Mouse (Mus musculus): ENCODE results near the gene AW209491.

Gene AW209491

GRCm38 (mm10) chr13:14629726-14630641, at the start of gene AW209491:
TSS of gene AW209491 (plus strand) at chr13:14630154.
- peak; percentile 89 to 92 for DNase-seq (ENCODE audit: low spot score in 2 of 2)

GRCm38 (mm10) chr13:14580392-14580791, 49.6 kb upstream of the AW209491 start:
- DNase-seq (ENCODE audit: low spot score in 2 of 2), result no peak

DNA sequence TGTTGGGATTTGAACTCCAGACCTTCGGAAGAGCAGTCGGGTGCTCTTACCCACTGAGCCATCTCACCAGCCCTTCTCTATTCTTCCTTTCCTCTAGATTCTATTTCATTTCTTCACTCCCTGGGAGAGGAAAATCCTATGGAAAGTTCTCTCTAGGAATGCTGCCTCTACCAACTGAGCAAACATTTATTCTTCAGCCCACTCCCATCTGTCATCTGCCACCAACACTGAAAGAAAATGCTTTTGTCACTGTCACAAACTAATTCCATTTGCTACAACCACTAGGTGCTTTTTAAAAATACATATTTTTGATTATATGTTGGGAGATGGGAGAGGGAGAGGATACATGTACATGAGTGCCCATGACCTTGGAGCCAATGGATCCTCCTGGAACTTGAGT, 27.2 kb upstream of the AW209491 start:
- no peak for DNase-seq (ENCODE audit: low spot score in 2 of 2)

GRCm38 (mm10) chr13:14607616-14608015, 22.3 kb upstream of the AW209491 start:
- no peak for DNase-seq (ENCODE audit: low spot score in 2 of 2)

- DNase-seq (ENCODE audit: low spot score in 2 of 2), result no peak
These were observed 17.5 kb upstream of the AW209491 start for GRCm38 (mm10) chr13:14612463-14612862.

DNA sequence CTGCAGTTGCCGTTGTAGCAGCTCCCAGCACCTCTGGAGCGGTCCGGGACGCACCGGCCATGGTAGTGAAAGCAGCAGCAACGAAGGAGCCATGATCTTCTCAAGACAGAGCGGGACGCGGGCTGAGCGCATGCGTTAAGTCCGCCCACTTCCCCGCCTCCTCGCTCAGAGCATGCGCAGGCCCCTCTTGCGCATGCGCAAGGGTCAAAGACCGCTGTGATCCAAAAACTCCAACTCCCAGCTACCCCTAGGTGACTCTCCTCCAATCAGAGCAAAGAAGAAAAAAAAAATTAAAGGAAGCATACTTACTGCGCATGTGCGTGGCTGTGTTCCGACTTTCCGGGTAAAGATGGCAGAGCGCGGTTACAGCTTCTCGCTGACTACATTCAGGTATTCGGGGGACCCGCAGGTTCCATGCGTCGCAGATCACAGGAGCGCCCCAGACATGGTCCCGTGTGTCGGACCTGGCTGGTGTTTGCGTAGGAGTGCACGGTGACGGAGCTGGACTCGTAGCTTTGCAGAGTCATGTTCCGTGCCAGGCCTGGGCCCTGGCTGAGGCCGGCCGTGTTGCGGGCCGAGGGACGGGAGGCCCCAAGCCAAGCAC, 16.9 kb upstream of the AW209491 start, which contains the start of the genes Mrpl32 and Psma2:
Gene Mrpl32 (minus strand): TSS at position 240 of the 604 bp plus-strand sequence.
Gene Psma2 (plus strand): TSS at position 315 of the 604 bp plus-strand sequence.
- DNase-seq (ENCODE audit: low spot score in 2 of 2), result peak; percentile 97 to 98

- DNase-seq (ENCODE audit: low spot score in 2 of 2), result no peak
These were observed 16.4 kb upstream of the AW209491 start for GRCm38 (mm10) chr13:14613553-14613952.

- DNase-seq (ENCODE audit: low spot score in 2 of 2), result peak in 1 of 2 experiments; percentile 45
These were observed 11.2 kb upstream of the AW209491 start for GRCm38 (mm10) chr13:14618724-14619123.

DNA sequence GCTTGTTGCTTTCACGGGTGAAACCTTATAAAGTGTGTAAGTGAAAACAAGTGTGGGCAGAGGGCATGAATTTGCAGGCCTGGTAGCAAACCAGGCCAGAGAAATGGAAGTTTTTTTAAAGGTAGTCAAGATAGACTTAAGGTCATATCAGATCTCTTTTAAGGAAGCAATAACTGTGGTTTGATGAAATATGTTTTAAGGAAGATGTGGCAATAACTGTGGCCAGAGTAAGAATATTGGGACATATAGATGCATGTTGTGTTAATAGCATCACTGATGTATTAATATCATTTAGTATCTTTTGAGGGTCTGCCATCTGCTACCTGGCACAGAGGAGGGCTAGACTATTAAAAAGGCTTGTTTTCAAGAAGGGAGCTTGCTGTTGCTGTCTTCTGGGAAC, 10.0 kb downstream of the AW209491 start:
- no peak for DNase-seq (ENCODE audit: low spot score in 2 of 2)

GRCm38 (mm10) chr13:14649301-14649700, 19.3 kb downstream of the AW209491 start:
- no peak for DNase-seq (ENCODE audit: low spot score in 2 of 2)

GRCm38 (mm10) chr13:14667107-14667506, 37.2 kb downstream of the AW209491 start:
- DNase-seq (ENCODE audit: low spot score in 2 of 2), result no peak

DNA sequence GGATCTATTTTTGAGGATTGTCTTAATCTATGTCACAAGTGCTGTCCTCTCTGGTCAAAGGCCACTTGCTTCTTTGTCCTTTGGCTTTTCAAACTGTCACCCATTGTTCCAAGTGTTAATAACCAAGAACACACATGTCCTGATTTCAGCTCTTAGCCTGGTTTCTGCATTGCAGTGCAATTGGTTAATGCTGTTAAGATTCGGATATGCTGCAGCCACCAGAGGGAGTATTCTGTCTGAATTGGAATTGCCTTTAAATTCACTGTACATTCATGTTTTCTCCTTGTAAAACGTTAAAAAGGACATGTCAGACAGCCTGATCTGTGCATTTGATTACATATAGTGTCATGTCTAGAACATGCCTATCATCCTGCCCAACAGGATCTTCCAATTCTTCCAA, 40.4 kb downstream of the AW209491 start:
- peak in 1 of 2 experiments; percentile 38 for DNase-seq (ENCODE audit: low spot score in 2 of 2)

Data from frontal cortex, postnatal 10 days (tissue).